28 mouse cellular contexts compared by ENCODE assay signal in the genomic region with DNA sequence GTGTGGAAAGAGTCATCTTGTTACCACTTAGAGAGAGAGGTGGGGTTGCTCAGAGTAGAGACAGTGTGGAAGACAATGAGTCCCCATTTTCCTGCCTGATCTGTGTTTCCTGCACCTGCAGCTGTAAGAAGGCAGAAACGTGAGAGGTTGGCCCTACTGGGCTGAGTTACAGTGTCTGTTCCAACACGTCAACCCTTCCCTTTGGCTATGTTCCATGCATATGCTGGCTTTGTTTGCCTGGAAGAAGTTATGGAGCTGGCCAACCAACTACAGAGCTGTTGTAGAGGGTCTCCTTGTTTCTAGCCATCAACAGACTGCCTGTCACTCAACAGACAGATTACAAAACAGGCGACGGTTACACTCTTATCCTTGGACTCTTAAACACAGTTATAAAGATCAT.
"Had no signal": no experiment of that assay in that cellular context is flagged by ENCODE, and none has a peak within 500 bp of the region (broad histone marks: within the 10 kb centered on the region; RNA-seq: fewer than 3 reads in every experiment).

No protein-coding gene starts in this region.

- H3K27me3 ChIP-seq: hindbrain, embryonic 12.5 days; intestine, embryonic 15.5 days; limb, embryonic 12.5 days; liver, embryonic 13.5 days; liver, embryonic 15.5 days had no signal

- H3K9ac ChIP-seq: hindbrain, embryonic 12.5 days; hindbrain, embryonic 14.5 days; intestine, embryonic 15.5 days; limb, embryonic 12.5 days; liver, embryonic 13.5 days; liver, embryonic 15.5 days; liver, postnatal 0 days had no signal

- H3K4me2 ChIP-seq: heart, embryonic 11.5 days; hindbrain, embryonic 12.5 days; hindbrain, embryonic 14.5 days; intestine, embryonic 15.5 days; limb, embryonic 12.5 days; liver, embryonic 11.5 days; liver, embryonic 13.5 days; liver, embryonic 15.5 days had no signal

- ATAC-seq: hindbrain, embryonic 16.5 days; inflammation-experienced regulatory T-cells, adult 6 months; intestine, embryonic 15.5 days; intestine, postnatal 0 days; liver, postnatal 0 days had no signal

- DNase-seq: gastrocnemius, adult 2 months; gastrocnemius, postnatal 10 days; gastrocnemius, postnatal 25 days; heart, adult 18-20 months; heart, postnatal 36 days; kidney, adult 18-20 months; kidney, adult 8-10 months; kidney, postnatal 10 days; kidney, postnatal 25 days; kidney, postnatal 4 days; liver; liver, embryonic 13.5 days; liver, postnatal 0 days; lung, adult 2 months had no signal

- H3K4me1 ChIP-seq: hindbrain, embryonic 10.5 days; hindbrain, embryonic 12.5 days; intestine, embryonic 15.5 days; limb, embryonic 10.5 days; limb, embryonic 12.5 days; liver, embryonic 13.5 days; liver, embryonic 15.5 days had no signal

- H3K4me3 ChIP-seq: gastrocnemius, adult 2 months; hindbrain, embryonic 10.5 days; hindbrain, embryonic 12.5 days; intestine, embryonic 15.5 days; layer of hippocampus, adult 2 months; left cerebral cortex, adult 2 months; limb, embryonic 10.5 days; limb, embryonic 12.5 days; liver, embryonic 13.5 days; liver, embryonic 15.5 days had no signal

- H3K9me3 ChIP-seq: hindbrain, embryonic 10.5 days; hindbrain, embryonic 12.5 days; intestine, embryonic 15.5 days; limb, embryonic 10.5 days; limb, embryonic 12.5 days; liver, embryonic 13.5 days; liver, embryonic 15.5 days had no signal

- H3K27ac ChIP-seq: gastrocnemius, adult 2 months; hindbrain, embryonic 10.5 days; hindbrain, embryonic 12.5 days; hindbrain, embryonic 14.5 days; intestine, embryonic 15.5 days; layer of hippocampus, adult 2 months; left cerebral cortex, adult 2 months; limb, embryonic 10.5 days; limb, embryonic 12.5 days; liver, embryonic 13.5 days; liver, embryonic 15.5 days had no signal
